Mouse (Mus musculus): ENCODE measurements around the gene Alpk3.

- no peak for TF ChIP-seq GATA1 (IDR thresholded peaks at IDR 0.05; ENCODE audit: low read depth, low read length)
- no peak for TF ChIP-seq POLR2A (IDR thresholded peaks at IDR 0.05; ENCODE audit: control insufficient read depth in 1 of 2, insufficient read depth in 1 of 2, low read depth in 1 of 2, low read length in 2 of 2, poor library complexity in 1 of 2)
- no peak for TF ChIP-seq CTCF (IDR thresholded peaks at IDR 0.05 in 2 of 3, conservative IDR thresholded peaks at IDR 0.05 in 1 of 3; ENCODE audit: control insufficient read depth in 1 of 3, insufficient read depth in 1 of 3, low read depth in 2 of 3, low read length in 3 of 3, poor library complexity in 1 of 3, severe bottlenecking in 1 of 3)
Observed at GRCm38 (mm10) chr7:81075732-81076131, 18.3 kb downstream of the Alpk3 start.

All from MEL (cell line).